Mouse (Mus musculus) CH12.LX (cell line): ENCODE measurements at regions not wholly inside any gene's neighbourhood (a gene's known extent, or its start where the extent isn't known, plus 50 kb on each side); places are given as distances from the start of the nearest gene placed in this dataset.

Experiments used
- DNase-seq: peaks from one replicate; pipeline ENCODE4 v3.0.0-alpha.2; 2013; ENCODE audit errors: extremely low read depth
- H3K27ac ChIP-seq: 2 replicates; pipeline ENCODE4 v1.5.1; 2012; ENCODE audit warnings: low read depth, mild to moderate bottlenecking, control low read depth, moderate library complexity; ENCODE audit not compliant: insufficient read depth
- H3K27me3 ChIP-seq: replicated peaks from 2 replicates; pipeline ENCODE3; 2012; ENCODE audit warnings: inconsistent platforms
- H3K36me3 ChIP-seq, 2 experiments: replicated peaks in 1 of 2; 2 replicates each; pipeline versions ENCODE3 to v1.6.1; 2012; ENCODE audit warnings: inconsistent platforms in 1 of 2, low read length in 1 of 2, mild to moderate bottlenecking in 1 of 2, mixed read lengths in 1 of 2, moderate library complexity in 1 of 2; ENCODE audit not compliant: control insufficient read depth in 1 of 2, insufficient read depth in 1 of 2
- H3K4me1 ChIP-seq, 2 experiments: 2 replicates each; pipeline ENCODE4 v1.6.1; 2012; ENCODE audit warnings: inconsistent platforms in 1 of 2, moderate library complexity in 1 of 2; ENCODE audit not compliant: insufficient read depth in 2 of 2, control insufficient read depth in 1 of 2
- H3K4me2 ChIP-seq: 2 replicates; pipeline ENCODE4 v1.6.1; 2012; ENCODE audit warnings: low read depth, mild to moderate bottlenecking, control low read depth; ENCODE audit not compliant: poor library complexity, insufficient read depth, severe bottlenecking
- H3K4me3 ChIP-seq, 3 experiments: fragments of 150-350 bp in 1 of 3; sonication (generic) in 1 of 3; replicated peaks in 1 of 3; 2 replicates each; pipeline versions ENCODE3 to v1.5.1; 2011 to 2012; ENCODE audit warnings: low read depth in 2 of 3, low read length in 2 of 3, mild to moderate bottlenecking in 2 of 3, moderate library complexity in 2 of 3, control low read depth in 1 of 3, improper control_type of control experiment in 1 of 3, inconsistent platforms in 1 of 3, mixed read lengths in 1 of 3; ENCODE audit not compliant: poor library complexity in 1 of 3
- H3K79me2 ChIP-seq: replicated peaks from 2 replicates; pipeline ENCODE4 v1.6.1; 2012; ENCODE audit warnings: mild to moderate bottlenecking, moderate library complexity; ENCODE audit not compliant: control insufficient read depth, poor library complexity, insufficient read depth, severe bottlenecking; ENCODE audit errors: extremely low read depth
- H3K9ac ChIP-seq: 2 replicates; pipeline ENCODE4 v1.6.1; 2012; ENCODE audit warnings: low read depth, mild to moderate bottlenecking, control low read depth, moderate library complexity; ENCODE audit not compliant: insufficient read depth
- H3K9me3 ChIP-seq: replicated peaks from 2 replicates; pipeline ENCODE3; 2012; ENCODE audit warnings: low read length, inconsistent platforms, mixed read lengths
- BHLHE40 ChIP-seq: IDR thresholded peaks from 2 replicates; pipeline ENCODE4 v1.6.1; 2011; ENCODE audit warnings: mild to moderate bottlenecking, low read depth, low read length, improper control_type of control experiment
- CHD1 ChIP-seq: IDR thresholded peaks from 2 replicates; pipeline ENCODE4 v1.6.1; 2012; ENCODE audit warnings: low read depth, low read length, improper control_type of control experiment, inconsistent platforms
- CTCF ChIP-seq, 2 experiments: IDR thresholded peaks in 1 of 2; conservative IDR thresholded peaks in 1 of 2; 2 replicates each; pipeline ENCODE4 v1.5.1; 2011 to 2012; ENCODE audit warnings: low read depth in 2 of 2, low read length in 2 of 2, improper control_type of control experiment in 1 of 2, inconsistent platforms in 1 of 2, mild to moderate bottlenecking in 1 of 2, moderate library complexity in 1 of 2
- E2F4 ChIP-seq: IDR thresholded peaks from 2 replicates; pipeline ENCODE4 v1.6.1; 2011; ENCODE audit warnings: low read depth, low read length, improper control_type of control experiment; ENCODE audit not compliant: insufficient replicate concordance
- ELF1 ChIP-seq: IDR thresholded peaks from 2 replicates; pipeline ENCODE4 v1.6.1; 2014; ENCODE audit warnings: low read depth, mild to moderate bottlenecking, inconsistent platforms, low read length, improper control_type of control experiment
- EP300 ChIP-seq: IDR thresholded peaks from 2 replicates; pipeline ENCODE4 v1.6.1; 2011; ENCODE audit warnings: low read length, improper control_type of control experiment
- HCFC1 ChIP-seq: IDR thresholded peaks from 2 replicates; pipeline ENCODE4 v1.6.1; 2012; ENCODE audit warnings: low read depth, mild to moderate bottlenecking, inconsistent platforms, low read length, improper control_type of control experiment
- JUN ChIP-seq: IDR thresholded peaks from 2 replicates; pipeline ENCODE4 v1.6.1; 2011; ENCODE audit warnings: low read depth, mild to moderate bottlenecking, low read length, improper control_type of control experiment, moderate library complexity; ENCODE audit not compliant: insufficient read depth
- MAFK ChIP-seq: IDR thresholded peaks from 2 replicates; pipeline ENCODE4 v1.6.1; 2011; ENCODE audit warnings: low read length, improper control_type of control experiment; ENCODE audit not compliant: insufficient replicate concordance
- MAZ ChIP-seq: IDR thresholded peaks from 2 replicates; pipeline ENCODE4 v1.6.1; 2012; ENCODE audit warnings: low read depth, mild to moderate bottlenecking, inconsistent platforms, low read length, improper control_type of control experiment, moderate library complexity
- MXI1 ChIP-seq: IDR thresholded peaks from 2 replicates; pipeline ENCODE4 v1.6.1; 2011; ENCODE audit warnings: mild to moderate bottlenecking, low read depth, low read length, improper control_type of control experiment
- MYC ChIP-seq: IDR thresholded peaks from 2 replicates; pipeline ENCODE4 v1.6.1; 2011; ENCODE audit warnings: low read depth, mild to moderate bottlenecking, improper control_type of control experiment, low read length
- NRF1 ChIP-seq: IDR thresholded peaks from 2 replicates; pipeline ENCODE4 v1.6.1; 2014; ENCODE audit warnings: low read depth, mild to moderate bottlenecking, inconsistent platforms, low read length, improper control_type of control experiment, moderate library complexity
- RCOR1 ChIP-seq: conservative IDR thresholded peaks from 2 replicates; pipeline ENCODE4 v1.6.1; 2012; ENCODE audit warnings: low read depth, mild to moderate bottlenecking, inconsistent platforms, low read length, improper control_type of control experiment
- SIN3A ChIP-seq: IDR thresholded peaks from 2 replicates; pipeline ENCODE4 v1.6.1; 2012; ENCODE audit warnings: low read length, improper control_type of control experiment, inconsistent platforms
- UBTF ChIP-seq: IDR thresholded peaks from 2 replicates; pipeline ENCODE4 v1.6.1; 2012; ENCODE audit warnings: low read depth, mild to moderate bottlenecking, inconsistent platforms, low read length, improper control_type of control experiment, moderate library complexity
- ZKSCAN1 ChIP-seq: IDR thresholded peaks from 2 replicates; pipeline ENCODE4 v1.6.1; 2012; ENCODE audit warnings: low read depth, inconsistent platforms, low read length, improper control_type of control experiment, borderline replicate concordance
- ZMIZ1 ChIP-seq: IDR thresholded peaks from 2 replicates; pipeline ENCODE4 v1.6.1; 2012; ENCODE audit warnings: low read depth, mild to moderate bottlenecking, inconsistent platforms, low read length, improper control_type of control experiment
- ZNF384 ChIP-seq: IDR thresholded peaks from 2 replicates; pipeline ENCODE4 v1.6.1; 2012; ENCODE audit warnings: low read depth, low read length, improper control_type of control experiment, inconsistent platforms
- dilution Hi-C: fragments of 300-500 bp; cut with MboI; formaldehyde crosslinking; loops from 2 replicates; pipeline ENCODE4 v1.14.3; 2020; ENCODE audit warnings: low sequenced_read_pairs; ENCODE audit not compliant: extremely low pct_unique_long_range_greater_than_20kb, extremely low pct_ligation_motif_present
- in situ Hi-C: fragments of 300-500 bp; cut with MboI; formaldehyde crosslinking; loops from 3 replicates; pipeline ENCODE4 v1.14.3; 2019; ENCODE audit warnings: low sequenced_read_pairs, low pct_ligation_motif_present, low pct_unique_long_range_greater_than_20kb, mixed read lengths

DNA sequence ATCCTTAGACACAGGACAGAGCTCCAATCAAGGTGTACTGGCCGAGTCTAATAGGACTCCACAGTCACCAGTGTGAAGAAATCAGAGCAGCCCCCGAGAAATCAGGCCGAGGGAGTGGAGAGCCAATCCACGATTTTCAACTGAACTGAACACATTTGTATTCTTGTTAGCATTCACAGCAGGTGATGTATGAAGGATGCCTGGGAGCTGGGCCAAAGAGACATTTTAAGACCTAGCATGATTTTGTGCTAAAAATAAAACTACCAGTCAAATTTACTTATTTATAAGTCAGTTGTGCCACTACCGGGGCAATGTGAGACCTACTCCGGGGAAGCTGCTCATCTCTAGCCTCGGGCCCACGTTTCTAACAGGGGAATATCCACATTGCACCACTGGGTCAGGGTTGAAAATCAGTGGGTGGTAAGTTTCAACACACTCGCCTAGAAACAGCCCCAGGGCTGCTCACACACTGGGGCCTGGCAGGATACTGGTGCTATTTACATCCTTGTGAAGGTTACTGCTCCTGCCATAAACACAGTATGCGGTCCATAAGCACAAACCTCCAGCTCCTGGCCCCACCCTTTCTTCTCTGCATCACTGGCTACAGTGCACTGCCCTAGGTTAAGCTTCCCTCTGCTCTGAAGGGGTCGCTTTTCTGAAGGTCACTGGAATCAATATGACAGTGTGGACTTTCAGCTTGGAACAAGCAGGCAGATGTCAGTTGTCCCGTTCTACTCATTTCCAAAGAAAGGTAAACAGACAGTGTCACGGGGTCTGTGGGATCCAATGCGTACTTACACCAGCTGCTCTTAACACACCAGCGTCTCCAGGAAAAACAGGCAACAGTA is 82.0 kb upstream of the Zcchc2 start:
- Histone ChIP-seq H3K27ac (no peak overlapping the region), H3K79me2 (no peaks in the 10 kb centered on the region), H3K36me3 (no peaks in the 10 kb centered on the region), H3K9ac (no peak overlapping the region), H3K27me3 (no peaks in the 10 kb centered on the region), H3K4me2 (no peak overlapping the region), H3K4me3 (no peak overlapping the region), H3K9me3 (peaks cover 3% of the 10 kb centered on the region), H3K4me1 (peaks cover 9 to 25% of the 10 kb centered on the region in 2 experiments)
- dilution Hi-C loops (no loop called here), in situ Hi-C loops (loop anchor here (10.0 kb wide), 2 partner anchors 77 to 487 kb away; no protein-coding TSS in a partner anchor)
- DNase-seq, result no peak
- TF ChIP-seq ZNF384 (no peak), MAZ (no peak), CHD1 (no peak), MYC (no peak), ZKSCAN1 (no peak), EP300 (no peak), UBTF (no peak), RCOR1 (no peak), MAFK (no peak)

DNA sequence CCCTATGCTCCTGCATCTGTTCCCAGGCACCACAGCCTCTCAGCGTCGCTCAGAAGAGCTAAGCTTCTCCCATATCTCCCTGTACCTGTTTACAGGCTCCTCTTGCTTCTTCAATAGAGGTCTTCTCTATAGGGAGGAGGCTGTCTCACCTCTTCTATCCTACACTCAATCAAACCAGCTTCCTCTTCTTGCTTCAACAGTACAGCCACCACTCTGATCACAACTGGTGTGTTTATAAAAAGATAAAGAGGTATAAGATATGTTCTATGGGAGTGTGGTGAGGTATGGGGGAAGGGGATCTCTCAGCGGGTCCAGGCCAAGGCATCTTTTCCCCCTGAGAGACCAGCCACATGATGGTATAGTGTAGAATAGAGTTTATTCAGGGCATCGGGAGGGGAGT is 81.1 kb upstream of the Zcchc2 start:
- no peaks in the 10 kb centered on the region for H3K36me3 ChIP-seq
- no peak overlapping the region for H3K4me3 ChIP-seq
- in situ Hi-C loops, result loop anchor here (10.0 kb wide), 2 partner anchors 76 to 486 kb away; no protein-coding TSS in a partner anchor
- peaks cover 9 to 25% of the 10 kb centered on the region in 2 experiments for H3K4me1 ChIP-seq
- H3K4me2 ChIP-seq, result no peak overlapping the region
- H3K27me3 ChIP-seq, result no peaks in the 10 kb centered on the region
- DNase-seq, result no peak
- no peak overlapping the region for H3K9ac ChIP-seq
- no peak for TF ChIP-seq ELF1
- TF ChIP-seq MXI1, result no peak
- TF ChIP-seq, all 38 proteins: peak for 0
- no peak overlapping the region for H3K27ac ChIP-seq
- dilution Hi-C loops, result no loop called here
- H3K79me2 ChIP-seq, result no peaks in the 10 kb centered on the region
- peaks cover 3% of the 10 kb centered on the region for H3K9me3 ChIP-seq

GRCm38 (mm10) chr1:105911714-105912113 is 78.5 kb upstream of the Zcchc2 start:
- no peaks in the 10 kb centered on the region for H3K79me2 ChIP-seq
- in situ Hi-C loops, result no loop called here
- dilution Hi-C loops, result no loop called here
- H3K36me3 ChIP-seq, result no peaks in the 10 kb centered on the region
- no peak overlapping the region for H3K4me2 ChIP-seq
- H3K4me3 ChIP-seq, result no peak overlapping the region
- H3K9me3 ChIP-seq, result no peaks in the 10 kb centered on the region
- no peak for TF ChIP-seq UBTF
- TF ChIP-seq RCOR1, result no peak
- TF ChIP-seq BHLHE40, result no peak
- no peak for TF ChIP-seq ZMIZ1
- TF ChIP-seq CTCF (conservative IDR thresholded peaks at IDR 0.05 in 1 of 2, IDR thresholded peaks at IDR 0.05 in 1 of 2; ENCODE audit: low read depth in 2 of 2, low read length in 2 of 2), result no peak
- no peak for TF ChIP-seq JUN
- no peak for TF ChIP-seq SIN3A
- TF ChIP-seq EP300, result no peak
- no peak for TF ChIP-seq NRF1
- no peak for TF ChIP-seq E2F4
- TF ChIP-seq HCFC1, result no peak
- no peak for TF ChIP-seq MAFK
- H3K27ac ChIP-seq, result no peak overlapping the region
- H3K27me3 ChIP-seq, result no peaks in the 10 kb centered on the region
- peaks cover 4 to 19% of the 10 kb centered on the region in 2 experiments for H3K4me1 ChIP-seq
- H3K9ac ChIP-seq, result no peak overlapping the region
- DNase-seq, result no peak
